Mouse (Mus musculus) brown adipose tissue, adult 24 weeks (tissue): ENCODE measurements at regions not wholly inside any gene's neighbourhood (a gene's known extent, or its start where the extent isn't known, plus 50 kb on each side); places are given as distances from the start of the nearest gene placed in this dataset.
"Not testable (repeated sequence)": the region's sequence is repeated elsewhere in the genome, so short reads cannot be mapped to it uniquely, and the experiment has no call there.

ENCODE experiments used
- H3K27ac ChIP-seq: fragments of 200-500 bp; replicated peaks from 2 replicates; pipeline ENCODE4 v1.5.1; 2012; ENCODE audit warnings: low read depth, mild to moderate bottlenecking, low read length
- H3K4me1 ChIP-seq: fragments of 200-500 bp; 2 replicates; pipeline ENCODE4 v1.6.1; 2012; ENCODE audit warnings: low read length, mixed read lengths; ENCODE audit not compliant: control insufficient read depth, insufficient read depth, insufficient read length
- H3K4me3 ChIP-seq: fragments of 200-500 bp; 2 replicates; pipeline ENCODE4 v1.5.1; 2012; ENCODE audit warnings: low read depth, mild to moderate bottlenecking, low read length, moderate library complexity; ENCODE audit not compliant: insufficient read depth

DNA sequence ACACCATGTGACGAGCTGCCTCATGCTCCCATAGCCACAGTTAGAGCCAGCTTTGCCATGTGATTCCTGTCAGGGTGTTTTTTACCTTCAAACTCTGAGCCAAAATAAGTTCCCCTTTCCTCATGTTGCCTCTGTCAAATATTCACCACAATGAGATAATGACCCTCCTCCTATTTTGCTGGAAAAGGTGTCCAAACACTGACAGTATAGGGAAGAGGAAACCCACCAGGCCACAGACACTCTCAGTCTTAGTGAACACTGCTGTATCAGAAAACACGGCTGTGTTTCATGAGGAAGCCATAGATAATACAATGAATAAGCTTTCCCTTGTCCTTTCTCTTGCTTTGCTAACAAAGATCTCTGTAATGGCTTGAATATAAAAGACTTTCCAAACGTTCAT is 349.3 kb downstream of the Dad1 start:
- no peak overlapping the region for H3K27ac ChIP-seq
- H3K4me1 ChIP-seq, result no peaks in the 10 kb centered on the region
- H3K4me3 ChIP-seq, result no peak overlapping the region

DNA sequence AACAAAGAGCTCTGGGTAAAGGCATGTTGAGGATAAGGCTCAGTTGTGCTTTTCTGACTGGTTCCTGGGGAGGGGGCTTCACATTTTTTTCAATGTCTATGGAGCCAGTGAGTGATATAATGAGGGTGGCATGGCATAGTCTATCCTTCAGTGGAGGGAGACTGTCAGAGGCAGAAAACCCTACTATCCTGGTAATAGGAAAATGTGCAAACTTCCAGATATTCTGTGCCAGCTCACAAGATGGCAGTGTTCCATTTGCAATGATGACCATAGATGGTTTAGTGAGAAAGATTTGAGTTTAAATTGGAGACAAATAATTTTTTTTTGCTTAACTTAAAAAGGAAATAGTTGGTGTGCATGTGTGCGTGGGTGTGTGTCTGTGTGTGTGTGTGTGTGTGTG is 352.8 kb downstream of the Dad1 start:
- Histone ChIP-seq H3K4me3 (no peak overlapping the region), H3K27ac (no peak overlapping the region), H3K4me1 (no peaks in the 10 kb centered on the region)

DNA sequence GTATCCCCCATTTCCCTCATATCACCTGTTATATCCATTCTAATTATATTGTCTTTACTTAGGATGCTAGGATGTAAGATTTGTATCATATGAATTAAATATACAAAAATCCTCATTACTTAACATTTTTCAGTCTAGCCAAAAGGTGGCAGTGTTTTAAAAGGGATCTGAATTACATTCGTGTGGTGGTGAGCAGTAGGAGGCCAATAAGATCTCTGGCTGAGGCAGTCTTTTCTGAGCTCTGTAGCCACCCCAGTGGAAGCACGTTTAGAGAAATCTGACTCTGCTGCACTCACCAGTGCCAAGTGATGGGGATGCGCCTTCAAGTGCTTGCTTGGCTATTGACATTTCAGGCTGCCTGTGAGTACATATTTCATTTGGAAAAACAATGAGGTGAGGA is 372.6 kb downstream of the Dad1 start:
- H3K4me3 ChIP-seq, result no peak overlapping the region
- H3K27ac ChIP-seq, result no peak overlapping the region
- no peaks in the 10 kb centered on the region for H3K4me1 ChIP-seq

DNA sequence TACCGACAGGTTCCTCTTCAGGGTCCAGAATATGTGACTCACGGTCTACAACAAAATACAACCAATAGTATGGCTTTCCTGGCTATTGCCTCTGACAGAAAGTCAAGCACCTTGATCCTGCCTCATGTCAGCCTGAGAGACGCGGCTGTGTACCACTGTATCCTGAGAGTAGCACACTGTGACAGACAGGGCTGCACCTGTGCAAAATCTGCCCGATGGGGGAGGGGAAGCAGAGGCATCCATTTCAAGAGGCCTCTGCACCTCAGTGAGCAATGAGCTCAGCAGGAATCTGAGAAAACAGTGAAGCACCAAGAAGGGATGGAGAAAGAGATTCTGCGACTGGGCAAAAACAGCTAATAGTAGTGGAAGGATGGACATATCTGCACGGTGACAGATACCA is 377.3 kb downstream of the Dad1 start:
- Histone ChIP-seq H3K4me1 (no peaks in the 10 kb centered on the region), H3K4me3 (no peak overlapping the region), H3K27ac (no peak overlapping the region)

DNA sequence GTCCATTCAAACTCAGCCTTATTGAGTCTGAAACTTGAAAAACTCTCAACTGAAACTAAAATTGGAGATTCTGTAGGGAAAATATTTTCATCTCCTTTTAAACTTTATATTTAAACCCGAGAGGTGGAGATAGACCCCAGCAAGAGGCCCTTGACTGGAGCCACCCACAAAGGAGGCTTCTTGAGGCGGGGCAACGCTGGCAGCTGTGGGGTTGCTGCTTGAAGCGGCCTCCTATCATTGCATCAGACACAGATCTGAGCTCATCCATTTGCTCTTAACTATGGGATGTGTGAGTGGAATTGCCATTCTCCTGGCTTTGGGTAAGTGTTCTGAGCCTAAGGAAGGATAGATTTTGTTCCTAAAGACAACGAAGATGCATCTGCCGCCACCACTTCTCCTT is 378.2 kb downstream of the Dad1 start:
- Histone ChIP-seq H3K4me3 (no peak overlapping the region), H3K27ac (no peak overlapping the region), H3K4me1 (no peaks in the 10 kb centered on the region)

DNA sequence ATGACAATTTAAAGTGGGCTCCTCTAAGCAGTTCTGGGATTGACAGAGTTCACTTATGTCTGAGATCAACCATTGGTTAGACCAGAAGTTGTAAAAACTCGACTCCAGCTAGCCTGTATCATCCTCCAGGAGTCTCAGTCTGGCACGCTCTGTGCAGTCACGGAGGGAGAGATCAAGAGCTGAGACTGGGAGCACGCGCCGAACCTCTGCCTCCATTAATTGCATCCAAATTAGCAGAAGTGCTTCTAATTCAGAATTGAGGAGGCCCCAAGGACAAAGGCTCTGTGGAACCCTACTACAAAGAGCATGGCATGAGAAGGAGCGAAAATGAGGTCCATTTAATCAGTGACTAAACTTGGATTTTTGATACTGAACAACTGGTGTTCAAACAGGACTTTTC is 406.9 kb downstream of the Dad1 start:
- H3K27ac ChIP-seq, result no peak overlapping the region
- no peaks in the 10 kb centered on the region for H3K4me1 ChIP-seq
- H3K4me3 ChIP-seq, result no peak overlapping the region

DNA sequence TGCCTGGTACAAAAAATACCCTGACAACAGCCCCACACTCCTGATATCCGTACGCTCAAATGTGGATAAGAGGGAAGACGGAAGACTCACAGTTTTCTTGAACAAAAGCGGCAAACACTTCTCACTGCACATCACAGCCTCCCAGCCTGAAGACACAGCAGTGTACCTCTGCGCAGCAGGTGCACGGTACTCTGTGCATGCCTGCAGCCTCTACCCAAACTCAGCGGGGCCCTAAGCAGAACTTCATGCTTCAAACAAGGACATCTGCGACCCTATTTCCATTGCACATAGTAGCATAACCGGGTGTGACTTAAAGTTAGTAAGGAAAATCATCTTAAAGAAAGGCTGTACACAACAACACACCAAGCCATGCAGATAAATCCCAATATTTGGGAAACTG is 408.3 kb downstream of the Dad1 start:
- Histone ChIP-seq H3K4me1 (no peaks in the 10 kb centered on the region), H3K27ac (no peak overlapping the region), H3K4me3 (no peak overlapping the region)

DNA sequence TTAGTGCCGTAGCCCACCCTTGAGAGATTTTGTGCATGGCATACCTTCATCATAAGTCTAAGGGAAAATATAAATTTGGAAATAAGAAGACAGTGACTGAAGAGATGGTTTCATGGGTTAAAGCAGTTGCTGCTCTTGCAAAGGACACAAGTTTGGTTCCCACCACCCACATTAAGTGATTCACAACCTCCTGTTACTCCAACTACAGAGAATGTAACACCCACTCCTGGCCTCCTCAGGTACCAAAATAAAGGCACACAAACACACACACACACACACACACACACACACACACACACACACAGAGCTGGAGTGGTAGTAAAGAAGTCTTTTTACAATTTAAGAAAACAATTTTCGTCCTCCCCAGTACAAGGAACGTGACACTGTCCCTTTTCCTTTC is 421.4 kb downstream of the Dad1 start:
- Histone ChIP-seq H3K4me3 (no peak overlapping the region), H3K27ac (no peak overlapping the region), H3K4me1 (no peaks in the 10 kb centered on the region)

DNA sequence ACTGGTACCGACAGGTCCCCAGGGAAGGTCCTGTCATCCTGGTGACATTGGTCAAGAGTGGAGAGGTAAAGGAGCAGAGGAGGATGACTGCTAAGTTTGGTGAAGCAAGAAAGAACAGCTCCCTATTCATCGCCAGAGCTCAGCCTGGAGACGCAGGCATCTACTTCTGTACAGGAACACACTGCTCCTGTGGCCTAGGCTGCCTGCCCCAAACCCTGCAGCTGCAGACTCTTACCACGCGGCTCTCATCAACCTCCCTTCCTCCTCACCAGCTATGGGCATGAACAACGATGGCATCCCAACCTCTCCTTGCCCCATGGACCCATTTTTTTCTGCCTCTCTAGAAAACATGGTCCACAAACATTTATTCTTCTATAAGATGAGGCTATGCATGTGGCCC is 422.3 kb downstream of the Dad1 start:
- Histone ChIP-seq H3K27ac (no peak overlapping the region), H3K4me1 (no peaks in the 10 kb centered on the region), H3K4me3 (no peak overlapping the region)

DNA sequence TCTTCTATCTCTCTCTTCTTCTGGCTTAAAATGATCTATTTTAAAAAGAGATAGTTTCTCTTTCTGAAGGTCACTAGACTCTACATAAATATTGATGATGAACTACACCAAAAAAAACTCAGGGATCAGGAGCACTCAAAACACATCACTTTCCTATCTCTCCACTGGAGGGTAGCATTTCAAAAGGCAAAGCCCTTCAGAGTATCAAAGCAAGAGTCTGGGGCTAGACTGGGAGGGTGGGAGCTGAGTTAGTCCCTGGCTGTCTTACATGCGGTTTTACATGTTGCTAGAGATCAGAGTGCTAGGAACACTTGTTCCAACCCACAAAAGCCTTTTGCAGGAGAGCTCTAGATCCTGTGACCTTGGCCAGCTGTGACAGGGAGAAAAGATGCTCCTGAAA is 423.2 kb downstream of the Dad1 start:
- H3K4me3 ChIP-seq, result no peak overlapping the region
- H3K4me1 ChIP-seq, result no peaks in the 10 kb centered on the region
- no peak overlapping the region for H3K27ac ChIP-seq

DNA sequence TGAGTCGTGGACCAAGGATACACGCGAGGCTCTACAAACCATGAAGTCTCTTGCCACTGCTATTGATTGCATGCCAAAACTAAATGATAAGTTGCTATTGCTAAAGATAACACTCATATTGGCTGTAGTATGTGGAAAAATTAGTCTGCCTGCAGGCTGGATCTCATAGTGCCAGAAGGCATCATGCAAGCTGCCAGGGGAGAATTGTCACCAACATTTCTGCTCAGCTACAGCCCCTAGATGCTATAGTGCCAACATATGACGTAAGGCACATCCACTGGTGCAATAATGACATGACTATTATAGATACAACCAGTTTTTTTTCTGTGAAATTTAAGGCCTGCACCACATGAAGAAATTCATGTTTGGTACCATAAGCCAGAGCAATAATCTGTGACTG is 427.1 kb downstream of the Dad1 start:
- Histone ChIP-seq H3K27ac (no peak overlapping the region), H3K4me3 (no peak overlapping the region), H3K4me1 (no peaks in the 10 kb centered on the region)

DNA sequence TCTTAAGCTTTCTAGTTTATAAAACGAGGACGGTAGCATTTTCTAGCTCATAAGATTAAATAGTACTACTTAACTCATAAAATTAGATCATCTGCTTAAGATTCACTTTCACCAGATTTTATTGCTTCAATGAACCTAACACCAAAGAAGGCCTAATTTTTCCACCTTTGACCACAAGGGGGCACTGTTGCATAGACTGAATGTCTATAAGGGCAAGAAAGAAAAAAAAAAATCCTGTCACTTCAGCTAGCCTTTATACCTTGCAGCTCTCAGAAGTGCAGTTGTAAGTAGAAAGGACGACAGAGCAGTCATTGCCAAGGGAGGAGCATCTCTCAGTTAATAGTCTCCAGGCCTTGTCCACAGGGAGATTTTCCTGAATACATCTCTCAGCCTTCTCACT is 447.7 kb downstream of the Dad1 start:
- no peak overlapping the region for H3K4me3 ChIP-seq
- H3K4me1 ChIP-seq, result no peaks in the 10 kb centered on the region
- no peak overlapping the region for H3K27ac ChIP-seq

DNA sequence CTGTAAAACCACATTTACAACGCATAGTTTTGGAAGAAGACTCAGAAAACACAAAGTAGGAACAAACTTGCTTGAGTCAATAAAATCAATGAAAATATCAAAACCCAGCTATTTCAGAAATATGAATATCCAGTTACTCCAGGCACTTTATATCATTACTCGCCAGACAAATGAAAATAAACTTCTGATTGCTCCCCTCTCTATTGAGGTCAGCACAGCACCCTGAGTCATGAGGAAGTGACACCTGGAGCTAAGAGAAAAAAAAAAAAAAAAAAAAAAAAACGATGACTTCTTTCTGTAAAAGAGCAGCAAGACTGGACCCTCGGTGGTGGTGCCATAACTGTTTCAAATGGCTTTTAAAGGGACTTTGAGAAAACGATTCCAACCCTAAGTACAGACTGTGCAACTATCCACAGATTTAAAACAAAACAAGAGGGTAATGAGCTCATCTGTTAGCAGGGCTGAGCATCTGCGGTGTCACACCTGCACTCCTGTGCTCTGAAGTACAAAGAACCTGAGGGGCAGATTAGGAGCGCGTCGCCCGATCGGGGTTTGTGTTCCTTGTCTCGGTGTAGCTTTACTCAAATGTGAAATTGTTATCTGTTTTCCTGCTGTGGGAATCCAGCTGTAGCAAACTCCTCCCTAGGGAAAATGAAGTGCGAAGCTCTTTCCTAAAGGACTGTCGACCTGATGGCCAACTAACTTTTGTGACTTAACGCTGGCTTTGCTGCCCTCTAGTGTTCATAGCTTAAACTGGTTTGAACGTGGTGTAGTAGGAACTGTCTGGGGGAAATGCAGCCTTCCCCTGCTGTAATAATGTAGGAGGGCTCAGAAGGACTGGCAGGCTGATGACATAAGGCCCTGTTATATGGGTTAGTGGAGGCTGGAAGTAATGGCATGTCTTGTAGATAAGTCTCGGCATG is 449.9 kb downstream of the Dad1 start:
- no peak overlapping the region for H3K4me3 ChIP-seq
- no peak overlapping the region for H3K27ac ChIP-seq
- no peaks in the 10 kb centered on the region for H3K4me1 ChIP-seq

DNA sequence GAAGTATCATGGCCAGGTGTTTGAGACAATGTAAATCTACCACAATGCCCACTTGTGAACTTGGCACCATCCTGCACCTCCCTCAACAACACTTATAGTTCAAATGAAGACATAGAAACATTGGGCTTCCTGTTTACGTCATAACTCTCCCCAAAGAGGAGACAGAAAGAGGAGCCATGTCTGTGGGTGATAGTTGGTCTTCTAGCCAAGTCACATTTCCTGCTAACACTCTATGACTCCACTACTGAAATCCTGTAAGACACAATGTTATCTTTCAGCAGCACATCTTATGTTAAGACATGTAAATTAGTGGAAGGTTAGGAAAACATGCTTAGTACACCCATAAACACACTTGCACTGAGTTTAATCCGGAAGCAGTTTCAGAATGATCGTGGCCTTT is 451.4 kb downstream of the Dad1 start:
- Histone ChIP-seq H3K27ac (no peak overlapping the region), H3K4me3 (no peak overlapping the region), H3K4me1 (no peaks in the 10 kb centered on the region)

DNA sequence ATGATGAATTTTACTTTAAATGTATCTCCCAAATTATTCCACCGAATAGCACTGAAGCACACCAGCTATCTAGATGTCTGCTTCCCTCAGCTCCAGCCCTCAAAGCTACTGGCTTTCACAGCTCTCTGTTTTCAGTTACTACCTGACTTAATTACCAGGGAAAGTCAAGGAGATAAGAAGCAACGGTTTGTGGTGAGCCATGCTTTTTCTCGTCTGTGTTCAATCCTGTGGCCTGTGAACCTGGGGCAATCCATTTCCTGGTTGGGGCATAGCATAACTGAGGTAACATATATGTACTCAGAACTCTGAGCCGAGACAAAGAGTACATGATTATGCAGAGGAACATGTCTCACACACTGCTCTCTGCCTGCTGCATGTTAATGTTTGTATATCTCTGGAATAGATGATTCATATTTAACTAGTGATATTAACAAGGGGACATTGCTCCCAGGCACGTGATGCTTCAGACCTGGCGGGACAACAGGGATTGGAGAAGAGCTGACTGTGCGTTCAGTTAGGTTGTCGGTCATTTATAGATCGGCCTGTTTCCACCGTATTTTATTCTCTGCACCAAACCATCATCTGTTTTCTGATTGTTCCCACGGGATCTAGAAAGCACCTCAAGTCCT is 453.3 kb downstream of the Dad1 start:
- no peaks in the 10 kb centered on the region for H3K4me1 ChIP-seq
- H3K4me3 ChIP-seq, result no peak overlapping the region
- H3K27ac ChIP-seq, result no peak overlapping the region

DNA sequence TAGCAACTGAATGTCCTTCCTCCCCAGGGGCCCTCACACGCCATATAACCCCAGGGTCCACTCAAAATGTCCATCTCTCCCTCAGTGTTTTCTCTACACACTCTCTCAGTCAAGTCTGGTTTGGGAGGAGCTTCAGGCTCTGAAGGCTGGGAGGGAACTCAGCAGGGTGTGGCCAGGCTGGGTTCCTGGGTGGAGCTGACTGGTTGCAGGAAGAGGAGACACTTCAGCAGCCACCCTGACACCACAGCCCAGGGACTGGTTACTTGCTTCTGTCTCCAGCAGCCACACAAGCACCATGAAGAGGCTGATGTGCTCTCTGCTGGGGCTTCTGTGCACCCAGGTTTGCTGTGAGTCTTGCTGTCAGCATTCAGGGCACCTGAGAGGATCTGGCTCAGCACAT is 458.7 kb downstream of the Dad1 start:
- not testable (repeated sequence) for H3K4me1 ChIP-seq, H3K4me3 ChIP-seq, H3K27ac ChIP-seq
